Mouse (Mus musculus): ENCODE measurements around the gene Nhej1. TPM values are rescaled to one million over a fixed set of nuclear protein-coding genes. Genes with fewer than 3 reads are reported as not detected.

The Nhej1 gene
- polyA plus RNA-seq, 1 experiment, result 5.5 TPM

DNA sequence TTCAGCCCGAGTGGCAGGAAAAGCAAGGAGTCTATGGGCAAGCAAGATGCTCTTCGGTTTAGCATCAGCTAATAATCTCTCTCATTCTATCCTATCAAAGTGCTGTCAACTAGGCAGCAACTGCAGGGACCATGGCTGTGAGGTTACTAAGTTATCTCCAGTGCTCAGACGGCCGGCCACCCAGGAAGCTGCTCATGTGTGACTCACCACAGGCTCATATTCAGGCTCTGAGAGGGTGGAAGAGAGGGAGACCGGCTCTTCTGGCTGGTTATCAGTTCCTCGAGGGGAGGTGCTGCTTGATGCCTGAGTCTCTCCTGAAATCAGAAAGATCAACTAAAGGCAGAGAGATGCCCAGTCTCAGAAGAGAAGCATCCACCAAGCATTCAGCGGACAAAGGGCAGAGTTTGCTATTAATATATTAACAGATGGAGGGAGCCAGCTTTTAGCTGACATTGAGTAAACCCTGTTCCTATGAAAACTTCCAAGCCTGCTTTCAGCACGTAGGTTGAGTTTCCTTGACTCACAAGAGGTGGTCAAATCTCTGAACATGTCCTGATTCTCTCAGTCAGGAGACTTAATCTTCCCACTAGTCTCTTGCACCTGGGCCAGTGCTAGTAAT lies 156.9 kb downstream of the Nhej1 start:
- 86% methylated on average over 8 of the region's 8 CpGs for WGBS
- no peak for DNase-seq
- Histone ChIP-seq H3K4me3 (ENCODE audit: control insufficient read depth, insufficient read depth, low read length) (no peak overlapping the region), H3K4me1 (replicated peaks; ENCODE audit: control insufficient read depth, insufficient read depth, low read length) (no peaks in the 10 kb centered on the region), H3K27ac (ENCODE audit: control insufficient read depth, insufficient read depth, low read length) (no peak overlapping the region), H3K36me3 (ENCODE audit: control insufficient read depth, insufficient read depth, low read length) (no peaks in the 10 kb centered on the region), H3K27me3 (ENCODE audit: control insufficient read depth, insufficient read depth, low read length) (no peaks in the 10 kb centered on the region)
- TF ChIP-seq POLR2A (IDR thresholded peaks at IDR 0.05; ENCODE audit: control insufficient read depth, extremely low read depth, insufficient read depth, low read length, poor library complexity) (no peak), CTCF (IDR thresholded peaks at IDR 0.05; ENCODE audit: borderline replicate concordance, control insufficient read depth, extremely low read depth, insufficient read depth, low read length, poor library complexity) (no peak)

DNA sequence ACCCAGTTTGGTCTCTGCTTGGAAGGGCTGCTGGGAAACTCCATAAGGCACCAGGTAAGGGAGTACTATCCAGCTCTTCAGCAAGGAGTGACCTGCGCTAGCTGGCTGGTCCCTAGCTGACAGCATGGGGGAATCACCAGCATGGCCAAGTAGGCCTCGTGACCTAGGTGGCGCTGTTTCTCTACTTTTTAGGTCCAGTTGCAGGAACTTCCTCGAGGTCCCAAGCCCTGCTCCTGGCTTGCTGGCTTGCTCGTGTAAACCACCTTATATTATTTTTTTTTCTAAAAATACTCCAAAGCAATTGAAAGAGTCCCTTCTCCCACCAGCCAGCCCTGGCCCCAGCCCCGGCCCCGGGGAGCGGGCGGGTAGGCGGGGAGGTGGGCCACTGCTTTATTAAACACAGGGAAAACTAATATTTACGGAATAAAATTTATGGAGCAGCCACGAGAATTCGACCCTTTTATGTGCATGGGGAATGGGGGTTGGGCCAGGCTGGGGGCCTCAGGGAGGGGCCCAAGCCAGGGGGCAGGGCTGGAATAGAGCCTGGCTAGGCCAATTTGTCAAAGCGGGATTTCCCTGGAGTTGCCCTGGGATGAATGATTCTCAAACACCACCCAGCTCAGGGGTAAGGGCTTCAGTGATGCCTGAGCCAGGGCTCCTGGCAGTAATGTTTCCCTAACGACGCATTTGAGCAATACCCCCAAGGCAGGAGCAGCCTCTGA lies 160.3 kb downstream of the Nhej1 start:
- 45% methylated on average over 16 of the region's 16 CpGs for WGBS
- no peaks in the 10 kb centered on the region for H3K27me3 ChIP-seq (ENCODE audit: control insufficient read depth, insufficient read depth, low read length)
- H3K4me3 ChIP-seq (ENCODE audit: control insufficient read depth, insufficient read depth, low read length), result no peak overlapping the region
- TF ChIP-seq POLR2A (IDR thresholded peaks at IDR 0.05; ENCODE audit: control insufficient read depth, extremely low read depth, insufficient read depth, low read length, poor library complexity), result no peak
- 0 out of 2 replicates have a peak, but pooled peaks have one; percentile 19 for TF ChIP-seq CTCF (IDR thresholded peaks at IDR 0.05; ENCODE audit: borderline replicate concordance, control insufficient read depth, extremely low read depth, insufficient read depth, low read length, poor library complexity)
- H3K4me1 ChIP-seq (replicated peaks; ENCODE audit: control insufficient read depth, insufficient read depth, low read length), result no peaks in the 10 kb centered on the region
- H3K36me3 ChIP-seq (ENCODE audit: control insufficient read depth, insufficient read depth, low read length), result no peaks in the 10 kb centered on the region
- peak; percentile 41 for DNase-seq
- no peak overlapping the region for H3K27ac ChIP-seq (ENCODE audit: control insufficient read depth, insufficient read depth, low read length)

DNA sequence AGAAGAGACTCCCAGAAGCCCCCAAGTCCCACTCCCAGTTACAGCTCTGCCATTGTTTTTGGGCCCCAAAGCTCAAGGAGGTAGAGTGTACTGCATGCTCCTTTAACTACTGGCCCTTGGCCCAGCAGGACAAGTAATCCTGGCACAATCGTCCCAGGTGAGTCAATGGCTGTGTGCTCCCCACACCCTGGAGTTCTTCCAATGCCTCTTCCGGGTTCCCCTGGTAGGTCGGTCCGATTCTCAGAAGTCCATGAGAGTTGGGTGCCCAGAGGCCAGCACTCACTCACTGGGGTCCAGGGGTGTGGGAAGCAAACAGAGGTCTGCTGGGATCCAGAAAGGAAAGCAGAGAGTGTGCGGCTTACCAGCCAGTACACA lies 162.2 kb downstream of the Nhej1 start:
- H3K36me3 ChIP-seq (ENCODE audit: control insufficient read depth, insufficient read depth, low read length), result no peaks in the 10 kb centered on the region
- TF ChIP-seq POLR2A (IDR thresholded peaks at IDR 0.05; ENCODE audit: control insufficient read depth, extremely low read depth, insufficient read depth, low read length, poor library complexity), result no peak
- TF ChIP-seq CTCF (IDR thresholded peaks at IDR 0.05; ENCODE audit: borderline replicate concordance, control insufficient read depth, extremely low read depth, insufficient read depth, low read length, poor library complexity), result no peak
- DNase-seq, result no peak
- H3K4me1 ChIP-seq (replicated peaks; ENCODE audit: control insufficient read depth, insufficient read depth, low read length), result no peaks in the 10 kb centered on the region
- whole genome bisulfite sequencing, result 93% methylated on average over 5 of the region's 5 CpGs
- no peak overlapping the region for H3K4me3 ChIP-seq (ENCODE audit: control insufficient read depth, insufficient read depth, low read length)
- H3K27ac ChIP-seq (ENCODE audit: control insufficient read depth, insufficient read depth, low read length), result no peak overlapping the region
- no peaks in the 10 kb centered on the region for H3K27me3 ChIP-seq (ENCODE audit: control insufficient read depth, insufficient read depth, low read length)

DNA sequence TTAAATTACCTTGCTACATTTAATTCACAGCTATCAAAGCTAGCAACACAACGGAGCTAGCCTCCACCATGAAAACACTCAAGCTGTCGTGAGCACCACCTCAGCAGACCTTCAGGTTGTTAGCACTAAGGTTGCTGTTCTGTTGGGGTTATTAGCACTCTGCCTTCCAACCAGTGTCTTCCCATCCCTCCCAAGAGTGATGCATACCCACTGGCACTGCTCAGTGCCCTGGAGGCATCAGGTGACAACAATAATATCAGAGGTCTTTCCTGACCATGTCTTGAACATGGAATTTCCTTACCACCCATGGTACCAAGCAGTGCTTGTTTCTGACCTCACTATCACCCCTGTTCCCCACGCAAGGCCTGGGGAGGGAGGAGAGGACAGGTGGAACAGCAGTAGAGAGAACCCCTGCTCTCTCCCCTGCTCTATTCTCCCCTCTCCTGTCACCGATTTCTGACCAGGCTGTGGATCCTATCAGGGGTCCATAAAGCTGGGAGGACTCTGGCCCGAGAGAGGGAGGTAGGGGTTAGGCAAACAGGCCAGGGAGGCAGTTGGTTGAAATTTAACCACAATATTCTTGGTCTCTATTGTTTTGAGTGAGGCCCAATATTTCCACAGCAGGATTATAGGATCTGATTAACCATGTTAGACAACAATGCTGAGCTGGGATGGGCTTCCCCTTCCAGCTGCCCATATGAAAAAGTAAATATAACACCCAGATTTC lies 162.7 kb downstream of the Nhej1 start:
- TF ChIP-seq CTCF (IDR thresholded peaks at IDR 0.05; ENCODE audit: borderline replicate concordance, control insufficient read depth, extremely low read depth, insufficient read depth, low read length, poor library complexity) (no peak), POLR2A (IDR thresholded peaks at IDR 0.05; ENCODE audit: control insufficient read depth, extremely low read depth, insufficient read depth, low read length, poor library complexity) (no peak)
- Histone ChIP-seq H3K27ac (ENCODE audit: control insufficient read depth, insufficient read depth, low read length) (no peak overlapping the region), H3K4me3 (ENCODE audit: control insufficient read depth, insufficient read depth, low read length) (no peak overlapping the region), H3K36me3 (ENCODE audit: control insufficient read depth, insufficient read depth, low read length) (no peaks in the 10 kb centered on the region), H3K4me1 (replicated peaks; ENCODE audit: control insufficient read depth, insufficient read depth, low read length) (no peaks in the 10 kb centered on the region), H3K27me3 (ENCODE audit: control insufficient read depth, insufficient read depth, low read length) (no peaks in the 10 kb centered on the region)
- WGBS, result 90% methylated on average over 5 of the region's 5 CpGs
- no peak for DNase-seq

DNA sequence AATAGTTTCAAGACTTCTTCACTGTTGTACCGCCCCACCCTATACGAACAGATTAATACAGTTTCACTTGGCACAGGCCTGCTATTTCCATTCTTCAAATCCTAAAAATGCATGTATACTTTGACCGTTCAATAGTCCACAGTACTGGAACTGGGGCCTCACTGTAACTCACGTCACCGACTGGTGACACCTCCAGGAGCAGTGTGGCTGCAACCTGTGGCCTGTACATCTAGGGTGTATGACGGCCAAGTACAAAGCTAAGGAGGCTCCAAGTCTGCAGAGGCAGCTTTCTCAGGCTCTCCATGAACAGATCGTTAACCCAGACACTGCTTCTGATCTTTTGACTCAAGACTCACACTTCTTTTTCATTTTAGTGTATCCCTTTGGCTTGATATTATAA lies 163.3 kb downstream of the Nhej1 start:
- no peaks in the 10 kb centered on the region for H3K27me3 ChIP-seq (ENCODE audit: control insufficient read depth, insufficient read depth, low read length)
- 92% methylated on average over 7 of the region's 7 CpGs for WGBS
- no peak for DNase-seq
- H3K4me1 ChIP-seq (replicated peaks; ENCODE audit: control insufficient read depth, insufficient read depth, low read length), result no peaks in the 10 kb centered on the region
- H3K27ac ChIP-seq (ENCODE audit: control insufficient read depth, insufficient read depth, low read length), result no peak overlapping the region
- no peaks in the 10 kb centered on the region for H3K36me3 ChIP-seq (ENCODE audit: control insufficient read depth, insufficient read depth, low read length)
- TF ChIP-seq POLR2A (IDR thresholded peaks at IDR 0.05; ENCODE audit: control insufficient read depth, extremely low read depth, insufficient read depth, low read length, poor library complexity) (no peak), CTCF (IDR thresholded peaks at IDR 0.05; ENCODE audit: borderline replicate concordance, control insufficient read depth, extremely low read depth, insufficient read depth, low read length, poor library complexity) (no peak)
- H3K4me3 ChIP-seq (ENCODE audit: control insufficient read depth, insufficient read depth, low read length), result no peak overlapping the region

DNA sequence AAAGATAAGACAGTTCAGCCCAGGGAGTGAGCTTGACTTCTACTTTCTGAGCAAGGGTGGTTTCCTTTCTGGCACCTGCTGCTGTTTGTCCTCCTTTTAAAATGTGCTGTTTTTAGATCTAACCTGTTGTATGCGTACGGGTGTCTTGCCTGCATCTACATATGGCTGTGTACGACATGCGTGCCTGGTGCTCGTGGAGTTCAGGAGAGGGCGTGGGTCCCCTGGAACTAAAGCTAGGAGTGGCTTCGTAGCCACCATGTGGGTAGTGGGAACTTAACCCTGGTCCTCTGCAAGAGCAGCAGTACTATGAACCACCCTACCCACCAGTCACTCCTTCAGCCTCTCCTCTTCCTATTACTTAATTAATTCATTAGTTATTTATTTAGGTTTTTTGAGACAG lies 164.9 kb downstream of the Nhej1 start:
- Histone ChIP-seq H3K4me3 (ENCODE audit: control insufficient read depth, insufficient read depth, low read length) (no peak overlapping the region), H3K27me3 (ENCODE audit: control insufficient read depth, insufficient read depth, low read length) (no peaks in the 10 kb centered on the region), H3K4me1 (replicated peaks; ENCODE audit: control insufficient read depth, insufficient read depth, low read length) (no peaks in the 10 kb centered on the region), H3K27ac (ENCODE audit: control insufficient read depth, insufficient read depth, low read length) (no peak overlapping the region), H3K36me3 (ENCODE audit: control insufficient read depth, insufficient read depth, low read length) (no peaks in the 10 kb centered on the region)
- TF ChIP-seq CTCF (IDR thresholded peaks at IDR 0.05; ENCODE audit: borderline replicate concordance, control insufficient read depth, extremely low read depth, insufficient read depth, low read length, poor library complexity) (no peak), POLR2A (IDR thresholded peaks at IDR 0.05; ENCODE audit: control insufficient read depth, extremely low read depth, insufficient read depth, low read length, poor library complexity) (no peak)
- WGBS, result 60% methylated on average over 7 of the region's 7 CpGs
- no peak for DNase-seq
